Mouse (Mus musculus): ENCODE measurements around the gene Tceal9. TPM values are rescaled to one million over a fixed set of nuclear protein-coding genes. Genes with fewer than 3 reads are reported as not detected.

Gene Tceal9
- polyA plus RNA-seq, 1 experiment from 2014 or later: 401 TPM

DNA sequence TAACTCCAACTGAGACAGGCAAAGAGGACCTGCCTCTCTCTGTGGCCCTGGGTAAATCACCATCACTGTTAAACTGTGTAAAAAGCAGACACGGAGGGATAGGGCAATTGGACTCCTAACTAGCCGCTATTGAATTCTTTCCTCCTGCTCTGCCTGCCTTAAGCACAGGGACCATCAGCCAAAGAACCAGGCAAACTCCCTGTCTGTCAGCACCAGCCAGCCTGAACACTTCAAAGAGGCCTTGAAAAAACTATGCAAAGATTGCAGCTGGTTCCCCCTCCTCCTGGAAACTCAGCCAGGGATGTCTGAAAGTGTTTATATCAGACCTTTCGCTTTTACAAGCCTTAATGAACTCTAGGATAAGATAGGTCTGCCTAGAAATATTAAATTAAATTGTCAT is 29.7 kb downstream of the Tceal9 start:
- DNase-seq (ENCODE audit: low read depth, low spot score) (no peak), ATAC-seq (no peak)
- POLR2A ChIA-PET: no interaction called here
- peaks cover 15% of the 10 kb centered on the region for H3K27me3 ChIP-seq
- CTCF ChIA-PET: no interaction called here
- in situ Hi-C loops (cut with MboI; ENCODE audit: low pct_unique_long_range_greater_than_20kb): no loop called here
- TF ChIP-seq CTCF (IDR thresholded peaks at IDR 0.05): no peak

DNA sequence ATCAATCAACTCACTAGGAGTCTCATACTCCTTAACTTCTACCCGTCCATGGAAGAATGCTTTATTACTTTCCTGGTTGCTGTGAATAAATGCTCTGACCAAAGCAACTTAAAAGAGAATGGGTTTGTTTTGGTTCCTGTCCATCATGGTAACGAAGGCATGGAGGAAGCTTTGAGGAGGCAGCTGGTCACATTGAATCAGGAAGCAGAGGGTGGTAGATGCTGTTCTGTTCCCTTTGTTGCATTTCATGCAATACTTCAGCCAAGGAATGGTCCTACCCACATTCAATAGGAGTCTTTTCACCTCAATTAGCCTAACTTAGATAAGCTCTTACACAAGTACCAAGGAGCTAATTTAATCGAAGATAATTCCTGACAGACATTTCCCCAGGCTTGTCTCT is 30.5 kb downstream of the Tceal9 start:
- in situ Hi-C loops (cut with MboI; ENCODE audit: low pct_unique_long_range_greater_than_20kb): no loop called here
- POLR2A ChIA-PET: no interaction called here
- ATAC-seq (no peak), DNase-seq (ENCODE audit: low read depth, low spot score) (no peak)
- no peak for TF ChIP-seq CTCF (IDR thresholded peaks at IDR 0.05)
- CTCF ChIA-PET: interaction anchor here (1.9 kb wide), 1 partner anchor 34 kb away, joined by 4 read pairs; no protein-coding TSS in a partner anchor
- H3K27me3 ChIP-seq: peaks cover 20% of the 10 kb centered on the region

- DNase-seq (ENCODE audit: low read depth, low spot score) (no peak), ATAC-seq (no peak)
- ChIA-PET POLR2A (no interaction called here), CTCF (no interaction called here)
- in situ Hi-C loops (cut with MboI; ENCODE audit: low pct_unique_long_range_greater_than_20kb): no loop called here
- TF ChIP-seq CTCF (IDR thresholded peaks at IDR 0.05): no peak
- peaks cover 29% of the 10 kb centered on the region for H3K27me3 ChIP-seq
Measured at GRCm38 (mm10) chrX:136277577-136277976, 32.7 kb downstream of the Tceal9 start.

GRCm38 (mm10) chrX:136278401-136278800 is 33.5 kb downstream of the Tceal9 start:
- ATAC-seq (no peak), DNase-seq (ENCODE audit: low read depth, low spot score) (no peak)
- peaks cover 29% of the 10 kb centered on the region for H3K27me3 ChIP-seq
- POLR2A ChIA-PET: no interaction called here
- CTCF ChIA-PET: no interaction called here
- in situ Hi-C loops (cut with MboI; ENCODE audit: low pct_unique_long_range_greater_than_20kb): no loop called here
- no peak for TF ChIP-seq CTCF (IDR thresholded peaks at IDR 0.05)

GRCm38 (mm10) chrX:136279410-136279809 is 34.5 kb downstream of the Tceal9 start:
- DNase-seq (ENCODE audit: low read depth, low spot score) (no peak), ATAC-seq (no peak)
- CTCF ChIA-PET: no interaction called here
- POLR2A ChIA-PET: no interaction called here
- TF ChIP-seq CTCF (IDR thresholded peaks at IDR 0.05): no peak
- in situ Hi-C loops (cut with MboI; ENCODE audit: low pct_unique_long_range_greater_than_20kb): no loop called here
- H3K27me3 ChIP-seq: peaks cover 29% of the 10 kb centered on the region

- H3K27me3 ChIP-seq: peaks cover 3% of the 10 kb centered on the region
- in situ Hi-C loops (cut with MboI; ENCODE audit: low pct_unique_long_range_greater_than_20kb): no loop called here
- ATAC-seq: no peak
- POLR2A ChIA-PET: no interaction called here
- TF ChIP-seq CTCF (IDR thresholded peaks at IDR 0.05): no peak
- CTCF ChIA-PET: interaction anchor here (0.6 kb wide), 1 partner anchor 68 kb away, joined by 3 read pairs; no protein-coding TSS in a partner anchor
- DNase-seq (ENCODE audit: low read depth, low spot score): no peak
Measured at GRCm38 (mm10) chrX:136290817-136291281, 46.0 kb downstream of the Tceal9 start.

Other genes starting within 250 kb of the Tceal9 start
- gene Arxes1, start 211.7 kb upstream of the Tceal9 start, polyA plus RNA-seq (2021): 0.68 TPM
- 0.27 TPM for gene Bex2, start 176.8 kb upstream of the Tceal9 start, polyA plus RNA-seq (2021)
- not detected for gene Nxf3, start 159.8 kb upstream of the Tceal9 start, polyA plus RNA-seq (2021)
- gene Bex4, start 106.1 kb upstream of the Tceal9 start, polyA plus RNA-seq (2021): not detected
- 64.6 TPM for gene Tceal8, start 72.7 kb upstream of the Tceal9 start, polyA plus RNA-seq (2021)
- gene Tceal5, start 41.2 kb upstream of the Tceal9 start, polyA plus RNA-seq (2021): not detected
- gene Tceal7, start 30.3 kb upstream of the Tceal9 start, polyA plus RNA-seq (2021): not detected
- 0.86 TPM for gene Bex1, start 29.6 kb upstream of the Tceal9 start, polyA plus RNA-seq (2021)
- gene Bex3, start 25.2 kb downstream of the Tceal9 start, polyA plus RNA-seq (2021): 454 TPM

All from Patski (cell line).